Mouse (Mus musculus): ENCODE measurements around the gene Zfp784. TPM values are rescaled to one million over a fixed set of nuclear protein-coding genes. Genes with fewer than 3 reads are reported as not detected.

The Zfp784 gene
- total RNA-seq, 2 experiments from 2014 or later = 5.7 to 7.3 TPM

DNA sequence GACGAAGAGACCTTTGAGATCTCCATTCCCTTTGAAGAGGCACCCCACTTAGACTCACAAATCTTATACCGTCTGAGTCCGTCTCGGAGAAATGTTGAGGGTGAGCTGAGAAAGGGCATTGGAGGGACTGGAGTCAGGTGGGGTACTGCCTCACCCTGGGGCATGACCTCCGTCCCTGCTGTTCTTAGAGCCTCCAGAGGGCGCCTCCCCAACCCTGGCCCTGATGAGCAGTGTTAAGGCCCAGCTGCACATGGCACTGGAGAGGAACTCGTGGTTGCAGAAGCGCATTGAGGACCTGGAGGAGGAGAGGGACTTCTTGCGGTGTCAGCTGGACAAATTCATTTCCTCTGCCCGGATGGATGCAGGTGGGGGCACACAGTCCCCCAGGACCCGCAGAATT lies 19.6 kb upstream of the Zfp784 start:
- no peak for DNase-seq

DNA sequence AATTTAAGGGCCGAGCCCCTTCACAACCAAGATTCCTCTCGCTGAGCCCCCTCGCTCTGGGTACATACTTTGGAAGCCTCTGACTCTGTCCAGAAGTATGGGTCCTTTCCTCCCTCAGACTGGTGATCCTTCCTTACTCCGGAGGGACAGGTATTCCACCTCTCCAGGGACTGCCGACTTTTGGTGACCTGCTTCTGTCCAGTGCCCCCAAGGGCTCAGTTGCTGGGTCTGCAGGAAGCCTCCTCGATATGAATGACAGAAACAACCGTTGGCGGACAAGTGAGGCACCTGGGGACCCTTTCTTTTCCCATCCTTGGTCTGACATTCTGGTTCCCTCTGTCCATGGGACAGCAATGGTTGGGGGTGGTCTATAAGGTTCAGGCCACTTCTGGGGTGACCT lies 19.1 kb upstream of the Zfp784 start:
- no peak for DNase-seq

DNA sequence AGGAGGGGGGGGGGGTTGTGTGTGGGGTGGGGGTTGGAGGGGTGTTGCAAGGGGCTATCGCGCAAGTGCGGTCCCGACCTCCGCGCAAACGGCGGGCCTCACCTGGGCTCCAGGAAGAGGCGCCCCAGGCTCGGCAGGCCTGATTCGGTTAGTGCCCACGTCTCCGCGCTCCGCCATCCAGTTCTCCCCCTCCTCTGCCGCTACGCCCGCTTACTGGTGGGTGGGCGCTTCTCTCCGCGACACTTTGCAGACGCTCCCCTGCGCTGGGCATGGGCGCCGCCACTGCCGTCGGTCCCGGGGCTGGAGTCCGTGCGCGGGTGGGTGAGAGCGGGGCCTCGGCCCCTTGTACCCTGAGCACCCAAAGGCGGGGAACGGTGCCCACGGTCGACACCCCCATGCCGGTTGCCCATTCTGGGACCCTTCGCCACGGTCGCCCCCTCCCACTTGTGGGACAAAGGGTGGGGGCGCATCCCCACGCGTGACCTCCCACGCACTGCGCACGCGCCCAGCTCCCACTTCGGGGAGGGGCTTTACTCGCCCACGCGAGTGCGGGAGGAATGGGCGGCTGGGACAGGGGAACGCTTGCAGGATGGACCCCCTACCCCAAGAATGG lies 18.5 kb upstream of the Zfp784 start:
- no peak for DNase-seq

DNA sequence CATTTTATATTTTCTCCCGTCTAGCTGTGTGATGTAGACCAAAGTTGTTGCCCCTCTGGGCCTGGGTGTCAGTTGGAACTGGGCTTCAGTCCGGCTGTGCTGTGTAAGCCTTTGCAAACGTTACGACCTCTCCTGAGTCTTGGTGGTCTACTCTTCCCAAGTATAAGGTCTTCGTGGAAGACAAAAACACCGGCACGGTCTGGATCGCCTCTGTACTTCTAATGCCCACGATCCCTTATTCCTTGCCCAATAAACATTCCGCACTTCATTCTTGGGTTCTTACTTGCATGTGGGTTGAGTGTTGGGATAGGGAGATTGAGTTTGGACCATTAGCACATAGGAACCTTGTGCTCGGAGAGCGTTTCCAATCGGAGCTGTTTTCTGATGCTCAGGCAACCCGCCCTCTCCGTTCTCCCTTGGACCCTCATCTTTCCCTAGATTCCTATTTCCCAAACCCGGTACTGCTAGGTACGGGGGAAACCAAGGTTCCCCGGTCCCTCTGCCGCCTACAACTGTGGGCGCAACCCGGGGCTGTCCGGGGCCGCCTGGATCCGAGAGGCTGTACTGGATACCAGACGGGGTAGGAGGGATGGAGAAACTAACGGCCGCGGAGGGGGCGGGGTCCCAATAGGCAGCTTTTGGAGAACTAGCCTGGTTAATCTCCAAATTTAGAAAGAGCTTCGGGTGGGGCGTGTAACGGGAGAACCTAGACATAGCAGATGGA lies 15.4 kb upstream of the Zfp784 start:
- DNase-seq = no peak

DNA sequence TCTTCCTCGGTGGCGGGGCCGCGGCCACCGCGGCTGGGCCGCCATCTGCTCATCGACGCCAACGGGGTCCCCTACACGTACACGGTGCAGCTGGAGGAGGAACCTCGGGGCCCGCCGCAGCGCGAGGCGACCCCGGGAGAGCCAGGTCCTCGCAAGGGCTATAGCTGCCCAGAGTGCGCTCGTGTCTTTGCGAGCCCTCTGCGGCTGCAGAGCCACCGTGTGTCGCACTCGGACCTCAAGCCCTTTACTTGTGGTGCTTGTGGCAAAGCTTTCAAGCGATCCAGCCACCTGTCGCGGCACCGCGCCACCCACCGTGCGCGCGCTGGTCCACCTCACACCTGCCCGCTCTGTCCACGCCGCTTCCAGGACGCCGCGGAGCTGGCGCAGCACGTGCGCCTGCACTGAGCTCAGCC lies 14.7 kb upstream of the Zfp784 start:
- no peak for DNase-seq

DNA sequence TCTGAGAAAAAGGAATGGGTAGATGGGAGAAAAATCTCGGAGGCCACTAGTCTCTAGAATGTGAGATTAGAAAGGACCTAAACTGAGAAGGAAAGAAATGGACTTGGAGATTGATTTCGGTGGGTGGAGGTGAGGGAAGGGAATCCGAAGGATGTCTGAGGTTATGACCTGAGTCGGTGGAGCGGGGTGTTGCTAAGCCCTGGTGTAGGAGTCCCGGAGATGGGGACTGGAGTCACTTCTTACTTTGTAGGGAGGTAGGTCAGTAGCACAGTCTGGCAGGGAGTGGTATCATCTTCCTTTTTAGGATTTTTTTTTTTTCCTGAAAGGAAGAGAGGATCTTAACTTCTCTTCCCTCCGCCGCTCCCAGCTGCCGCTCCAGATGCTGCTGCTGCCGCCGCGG lies 14.2 kb upstream of the Zfp784 start:
- no peak for DNase-seq

DNA sequence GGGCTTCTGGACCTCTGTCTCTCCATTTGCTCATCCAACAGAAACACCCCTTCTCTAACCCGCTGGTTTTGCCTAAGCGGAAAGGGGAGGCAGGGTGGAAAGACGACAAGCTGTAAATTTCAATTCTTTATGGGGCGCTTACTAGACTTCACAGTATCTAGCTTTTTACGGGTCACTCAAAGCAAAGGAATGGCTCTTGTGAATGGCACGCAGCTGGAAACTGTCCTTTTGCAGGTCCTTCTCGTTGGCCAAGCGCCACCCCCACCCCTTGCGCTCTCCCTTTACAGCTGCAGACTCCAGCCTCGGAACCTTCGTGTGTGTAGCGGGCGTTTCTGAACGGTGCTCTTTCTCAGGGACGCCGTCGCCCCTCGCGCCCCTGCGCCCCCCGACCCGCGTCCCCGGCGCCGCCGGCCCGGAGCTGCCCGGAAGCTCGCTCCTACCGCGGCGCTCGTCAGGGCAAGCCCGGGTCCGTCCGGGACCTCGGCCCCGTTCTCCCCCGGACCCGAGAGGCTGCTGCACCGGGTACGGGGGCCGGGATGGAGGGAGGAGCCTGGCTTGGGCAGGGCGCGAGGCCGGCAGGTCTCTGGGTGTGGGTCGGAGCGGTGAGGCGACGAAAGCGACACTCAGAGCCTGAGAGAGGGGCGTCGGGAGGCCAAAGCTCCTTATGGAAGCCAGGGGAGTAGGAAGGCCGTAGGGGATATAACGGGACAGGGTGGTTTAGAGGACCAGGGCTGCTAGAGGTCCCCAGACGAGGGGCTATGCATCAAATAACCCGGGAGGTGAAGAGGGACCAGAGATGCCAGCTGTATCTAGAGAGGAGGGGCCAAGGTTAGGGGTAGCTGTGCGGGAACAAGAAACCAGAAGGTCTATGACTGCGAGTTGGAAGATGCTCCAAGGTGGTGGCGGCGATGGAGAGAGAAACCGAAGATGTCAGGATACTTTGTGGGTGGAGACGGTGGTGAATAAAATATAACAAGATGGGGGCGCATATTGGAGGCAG lies 13.2 kb upstream of the Zfp784 start, which contains the start of gene Zfp580:
Zfp580 (plus strand) TSS at position 346 of the 1,000 bp plus-strand sequence.
- DNase-seq = peak; percentile 88

DNA sequence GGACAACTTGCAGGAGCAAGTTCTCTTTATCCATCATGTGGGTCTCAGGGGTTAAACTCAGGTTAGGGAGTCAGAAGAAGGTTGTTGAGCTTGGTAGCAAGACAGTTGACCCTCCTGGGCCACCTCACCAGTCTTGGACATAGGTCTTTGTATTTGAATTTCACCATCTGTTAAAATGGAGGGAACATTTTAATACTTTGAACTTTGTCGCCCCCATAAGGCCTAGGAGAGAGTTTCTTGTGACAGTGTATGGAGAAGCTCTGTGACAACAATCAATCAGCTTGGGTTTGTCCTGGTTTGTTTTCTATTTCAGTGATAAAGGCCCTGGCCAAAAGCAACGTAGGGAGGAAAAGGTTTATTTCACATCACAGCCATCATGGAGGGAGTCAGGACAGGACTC lies 9.1 kb upstream of the Zfp784 start:
- DNase-seq = no peak

DNA sequence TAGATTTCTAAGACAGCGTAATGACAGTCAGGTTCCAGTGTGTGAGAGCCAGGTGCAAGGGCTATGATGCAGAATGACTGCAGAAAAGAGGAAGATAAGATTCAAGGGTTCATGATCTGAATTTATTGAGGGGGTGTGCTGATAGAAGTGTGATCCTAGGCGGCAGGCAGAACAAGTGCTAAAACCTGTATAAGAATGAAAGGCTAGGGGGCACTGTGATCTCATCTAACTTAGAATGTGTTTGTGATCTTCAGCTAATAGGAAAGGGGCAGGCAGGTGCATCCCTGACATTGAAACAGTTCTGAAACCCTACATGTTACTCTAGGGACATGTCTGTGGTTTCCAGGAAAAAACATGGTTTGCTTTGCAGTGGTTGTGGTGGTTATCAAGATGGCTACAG lies 7.9 kb upstream of the Zfp784 start:
- DNase-seq = no peak

DNA sequence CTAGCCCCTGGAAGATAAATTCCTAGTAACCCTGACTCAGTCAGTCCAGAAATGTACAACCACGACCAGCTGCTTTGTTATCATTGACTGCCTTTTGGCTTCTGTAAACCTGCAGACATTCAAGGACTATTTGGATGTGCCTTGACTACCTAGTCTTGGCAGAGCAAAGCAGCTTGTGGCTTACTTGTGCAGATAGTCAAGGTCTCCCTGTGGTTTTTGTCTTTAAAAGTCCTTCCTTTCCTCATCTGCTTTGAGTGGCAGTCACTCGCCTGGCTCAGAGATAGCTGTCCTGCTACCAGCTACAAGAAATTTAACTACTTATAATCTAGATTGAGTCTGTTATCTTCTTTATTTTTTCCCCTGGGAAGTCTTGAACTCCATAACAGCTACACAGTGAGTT lies 6.7 kb upstream of the Zfp784 start:
- DNase-seq = no peak

DNA sequence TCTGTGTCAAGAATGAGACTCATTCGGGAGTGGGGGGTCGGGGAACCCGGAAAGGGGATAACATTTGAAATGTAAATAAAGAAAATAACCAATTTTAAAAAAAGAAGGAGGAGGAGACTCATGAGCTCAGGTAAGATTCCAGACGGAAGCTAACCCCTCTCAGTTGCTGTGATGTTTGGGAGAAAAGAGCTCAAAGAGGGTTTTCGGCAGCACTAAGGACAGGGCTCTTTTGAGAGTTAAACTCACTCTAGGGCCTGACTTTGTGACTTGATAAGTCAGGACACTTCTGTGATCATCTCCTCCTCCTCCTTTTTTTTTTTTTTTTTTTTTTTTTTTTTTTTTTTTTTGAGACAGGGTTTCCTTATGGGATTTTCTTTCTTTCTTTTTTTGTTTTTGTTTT lies 694 bp upstream of the Zfp784 start:
- DNase-seq = no peak

DNA sequence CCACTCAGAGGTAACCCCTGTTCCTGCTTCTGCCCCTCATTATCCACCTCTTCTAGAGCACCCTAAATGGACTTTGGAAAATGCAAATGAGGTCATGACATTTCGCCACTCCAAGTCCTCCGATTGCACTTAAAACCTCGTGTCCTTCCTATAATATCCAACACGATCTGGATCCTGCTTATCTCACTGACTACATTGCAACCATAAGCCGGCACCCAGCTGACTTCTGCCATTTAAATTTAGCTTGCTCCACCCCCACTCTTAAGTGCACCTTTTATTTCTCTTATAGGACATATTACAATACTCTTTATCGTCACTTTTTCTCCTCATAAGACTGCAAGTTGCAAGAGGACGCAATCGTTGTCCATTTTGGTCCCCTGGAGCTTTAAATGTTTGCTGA lies 779 bp downstream of the Zfp784 start:
- no peak for DNase-seq

DNA sequence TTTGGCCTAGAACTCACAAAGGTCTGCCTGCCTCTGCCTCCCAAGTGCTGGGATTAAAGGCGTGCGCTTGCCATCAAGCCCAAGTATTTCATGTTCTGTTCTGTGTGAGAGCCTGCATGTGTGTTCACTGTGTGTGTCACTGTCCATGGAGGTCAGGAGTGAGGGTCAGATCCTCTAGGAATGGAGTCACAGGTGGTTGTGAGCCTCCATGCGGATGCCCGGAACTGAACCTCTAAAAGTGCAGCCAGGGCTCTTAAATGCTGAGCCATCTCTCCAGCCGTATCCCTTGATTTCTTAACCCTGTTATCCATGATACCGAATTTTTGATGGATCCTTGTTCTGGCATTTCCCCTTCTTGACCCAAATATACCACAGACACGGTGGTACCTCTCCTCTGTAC lies 1.2 kb downstream of the Zfp784 start:
- DNase-seq = no peak

DNA sequence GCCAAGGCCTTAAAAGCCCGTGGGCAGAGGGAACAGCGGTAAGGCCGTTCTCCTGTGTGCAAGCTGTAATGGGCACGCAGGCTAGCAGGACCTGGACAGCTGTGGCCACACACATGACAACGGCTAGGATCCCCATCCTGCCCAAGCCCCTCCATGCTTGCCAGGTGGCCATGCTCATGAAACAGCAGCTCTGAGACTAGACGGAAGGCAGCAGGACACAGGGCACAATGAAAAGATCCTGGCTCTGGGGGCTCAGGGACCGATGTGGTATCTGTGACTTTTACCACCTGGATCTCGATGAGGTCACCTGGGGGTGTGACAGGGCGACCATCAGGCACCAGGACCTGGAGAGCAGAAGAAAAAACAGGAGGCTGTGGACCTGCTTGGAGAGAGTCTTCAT lies 2.1 kb downstream of the Zfp784 start:
- no peak for DNase-seq

DNA sequence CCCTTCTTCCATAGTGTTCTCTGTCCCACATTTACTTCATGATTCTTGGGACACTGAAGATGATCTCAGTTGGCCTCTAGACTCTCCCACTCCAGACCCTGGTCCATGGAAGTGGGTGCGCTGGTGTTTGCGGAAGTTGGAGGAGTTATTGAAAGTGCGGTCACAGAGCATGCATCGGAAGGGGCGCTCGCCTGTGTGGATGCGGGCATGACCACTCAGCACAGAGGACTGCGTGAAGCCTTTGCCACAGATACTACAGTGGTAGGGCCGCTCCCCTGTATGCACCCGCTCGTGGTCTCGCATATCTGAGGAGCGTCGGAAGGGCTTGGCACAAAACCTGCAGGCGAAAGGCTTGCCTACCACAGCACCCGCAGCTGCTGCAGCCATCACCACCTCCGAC lies 2.6 kb downstream of the Zfp784 start:
- DNase-seq = no peak

DNA sequence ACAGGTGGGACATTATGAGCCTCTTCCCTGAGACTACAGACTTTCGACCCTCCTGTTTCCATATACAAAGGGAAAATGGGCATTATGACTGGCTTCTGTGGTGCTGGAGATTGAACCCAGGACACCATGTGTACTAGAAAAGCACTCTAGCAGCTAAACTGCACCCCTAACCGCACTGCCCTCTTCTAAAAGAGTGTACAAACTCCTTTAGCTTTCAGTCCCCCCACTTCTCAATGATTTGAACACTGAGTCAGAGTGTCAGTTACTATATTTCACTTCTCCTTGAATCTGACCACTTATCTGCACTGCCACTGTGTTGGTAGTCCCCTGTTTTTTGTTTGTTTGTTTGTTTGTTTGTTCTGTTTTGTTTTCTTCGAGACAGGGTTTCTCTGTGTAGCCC lies 4.4 kb downstream of the Zfp784 start, which contains the start of gene 4632433K11Rik:
4632433K11Rik (plus strand) TSS at position 301 of the 400 bp plus-strand sequence.
- no peak for DNase-seq

DNA sequence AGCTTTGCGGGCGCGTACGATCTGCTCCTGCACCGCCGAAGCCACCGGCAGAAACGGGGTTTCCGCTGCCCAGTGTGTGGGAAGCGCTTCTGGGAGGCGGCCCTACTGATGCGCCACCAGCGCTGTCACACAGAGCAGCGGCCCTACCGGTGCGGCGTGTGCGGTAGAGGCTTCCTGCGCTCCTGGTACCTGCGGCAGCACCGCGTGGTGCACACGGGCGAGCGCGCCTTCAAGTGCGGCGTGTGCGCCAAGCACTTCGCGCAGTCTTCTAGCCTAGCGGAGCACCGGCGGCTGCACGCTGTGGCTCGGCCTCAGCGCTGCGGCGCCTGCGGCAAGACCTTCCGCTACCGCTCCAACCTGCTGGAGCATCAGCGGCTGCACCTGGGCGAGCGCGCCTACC lies 6.8 kb downstream of the Zfp784 start:
- DNase-seq = no peak

DNA sequence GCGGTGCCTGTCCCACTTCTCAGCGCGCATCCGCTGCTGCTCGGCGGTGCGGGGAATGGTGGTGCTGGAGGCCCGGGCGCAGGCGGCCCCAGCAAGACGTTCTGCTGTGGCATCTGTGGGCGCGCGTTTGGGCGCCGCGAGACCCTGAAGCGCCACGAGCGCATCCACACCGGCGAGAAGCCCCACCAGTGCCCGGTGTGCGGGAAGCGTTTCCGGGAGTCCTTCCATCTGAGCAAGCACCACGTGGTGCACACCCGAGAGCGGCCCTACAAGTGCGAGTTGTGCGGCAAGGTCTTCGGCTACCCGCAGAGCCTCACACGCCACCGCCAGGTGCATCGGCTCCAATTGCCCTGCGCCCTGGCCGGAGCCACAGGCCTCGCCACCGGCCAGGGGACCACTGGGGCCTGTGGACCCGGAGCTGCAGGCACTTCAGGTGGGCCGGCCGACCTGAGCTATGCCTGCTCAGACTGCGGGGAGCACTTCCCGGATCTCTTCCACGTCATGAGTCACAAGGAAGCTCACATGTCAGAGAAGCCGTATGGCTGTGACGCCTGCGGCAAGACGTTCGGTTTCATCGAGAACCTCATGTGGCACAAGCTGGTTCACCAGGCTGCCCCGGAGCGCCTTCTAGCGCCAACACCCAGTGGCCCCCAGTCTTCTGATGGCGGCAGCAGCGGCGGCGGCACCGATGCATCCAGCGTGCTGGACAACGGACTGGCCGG lies 7.5 kb downstream of the Zfp784 start:
- DNase-seq = no peak

DNA sequence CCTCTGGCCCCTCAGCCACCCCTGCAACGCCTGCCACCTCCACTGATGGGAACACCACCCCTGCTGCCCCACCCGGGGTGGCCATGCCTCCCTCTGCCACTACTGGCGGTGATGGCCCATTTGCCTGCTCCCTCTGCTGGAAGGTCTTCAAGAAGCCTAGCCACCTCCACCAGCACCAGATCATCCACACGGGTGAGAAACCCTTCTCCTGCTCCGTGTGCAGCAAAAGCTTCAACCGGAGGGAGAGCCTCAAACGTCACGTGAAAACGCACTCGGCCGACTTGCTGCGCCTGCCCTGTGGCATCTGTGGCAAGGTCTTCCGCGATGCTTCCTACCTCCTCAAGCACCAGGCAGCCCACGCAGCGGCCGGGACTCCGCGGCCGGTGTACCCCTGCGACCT lies 8.3 kb downstream of the Zfp784 start:
- DNase-seq = no peak

DNA sequence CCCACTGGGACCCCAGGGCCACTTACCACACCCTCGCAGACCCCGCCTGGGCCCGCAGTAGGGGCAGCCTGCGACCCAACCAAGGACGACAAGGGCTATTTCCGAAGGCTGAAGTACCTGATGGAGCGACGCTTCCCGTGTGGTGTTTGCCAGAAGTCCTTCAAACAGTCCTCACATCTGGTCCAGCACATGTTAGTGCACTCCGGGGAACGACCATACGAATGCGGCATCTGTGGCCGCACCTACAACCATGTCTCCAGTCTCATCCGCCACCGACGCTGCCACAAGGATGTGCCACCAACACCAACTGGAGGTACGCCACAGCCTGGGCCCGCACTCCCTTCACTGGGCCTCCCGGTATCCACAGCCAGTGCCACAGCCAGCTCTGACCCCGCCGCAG lies 8.7 kb downstream of the Zfp784 start:
- no peak for DNase-seq

DNA sequence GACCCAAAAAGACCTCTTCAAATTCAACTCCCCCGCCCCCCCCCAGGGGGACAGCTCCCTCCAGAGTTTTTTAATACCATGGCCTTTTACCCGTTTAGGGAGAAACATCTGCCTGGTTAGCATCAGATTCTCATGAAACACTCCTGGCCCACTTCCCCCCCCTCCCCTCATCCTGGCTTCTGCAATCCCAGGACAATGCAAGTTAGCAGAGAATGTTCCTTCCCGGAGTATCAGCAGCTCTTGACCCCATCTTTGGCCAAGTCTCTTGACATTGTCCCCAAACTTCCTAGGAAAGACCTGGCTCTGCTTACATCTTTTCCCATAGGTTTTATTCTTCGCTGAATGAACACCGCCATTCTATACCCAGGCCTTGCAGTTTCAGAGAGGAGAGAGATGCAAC lies 17.0 kb downstream of the Zfp784 start:
- DNase-seq = no peak

DNA sequence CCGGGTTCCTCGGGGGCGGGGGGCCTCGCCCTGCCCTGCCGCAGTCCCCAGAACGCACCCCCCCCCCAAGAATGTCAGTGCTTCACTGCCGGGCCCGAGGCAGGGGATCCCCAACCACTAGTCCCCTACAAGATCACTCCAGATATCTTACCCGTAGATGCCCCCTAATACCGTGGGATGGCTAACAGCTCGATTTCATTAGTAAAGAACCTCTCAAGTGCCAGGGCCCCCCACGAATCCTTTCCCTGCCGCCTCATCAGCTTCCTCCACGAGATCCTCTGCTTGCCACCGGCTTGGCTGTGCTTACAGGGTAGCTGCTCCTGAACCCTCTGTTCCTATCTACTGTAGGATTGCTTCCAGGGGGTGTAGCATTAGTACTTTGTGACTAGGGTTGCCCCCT lies 17.6 kb downstream of the Zfp784 start:
- DNase-seq = no peak
